Mouse (Mus musculus) kidney, embryonic 14.5 days (tissue): ENCODE data around the gene Kif1b. TPM values are rescaled to one million over a fixed set of nuclear protein-coding genes. Genes with fewer than 3 reads are reported as not detected.
"Not testable (repeated sequence)": the region's sequence is repeated elsewhere in the genome, so short reads cannot be mapped to it uniquely, and the experiment has no call there.

Experiments used
- ATAC-seq: fragments of 200-750 bp; cut with Nextera tagmentation; 2 replicates; pipeline ENCODE4 v1.8.0; 2017; ENCODE audit warnings: moderate number of reproducible peaks, mild to moderate bottlenecking, moderate TSS enrichment, moderate library complexity; ENCODE audit not compliant: low FRiP score, low TSS enrichment
- H3K27ac ChIP-seq: fragments of 300-500 bp; sonication (generic); 2 replicates; pipeline ENCODE4 v1.5.1; 2014; ENCODE audit warnings: low read depth, mild to moderate bottlenecking, low read length, moderate library complexity, mixed read lengths
- H3K27me3 ChIP-seq: fragments of 300-500 bp; sonication (generic); 2 replicates; pipeline ENCODE4 v1.6.1; 2014; ENCODE audit warnings: mild to moderate bottlenecking, low read length; ENCODE audit not compliant: control insufficient read depth, insufficient read depth
- H3K36me3 ChIP-seq: fragments of 300-500 bp; sonication (generic); 2 replicates; pipeline ENCODE4 v1.6.1; 2014; ENCODE audit warnings: low read length, mixed read lengths; ENCODE audit not compliant: control insufficient read depth, insufficient read depth
- H3K4me1 ChIP-seq: fragments of 300-500 bp; sonication (generic); 2 replicates; pipeline ENCODE4 v1.6.1; 2014; ENCODE audit warnings: low read length, mixed read lengths; ENCODE audit not compliant: control insufficient read depth, insufficient read depth
- H3K4me2 ChIP-seq: fragments of 300-500 bp; sonication (generic); replicated peaks from 2 replicates; pipeline ENCODE4 v1.6.1; 2014; ENCODE audit warnings: low read depth, mild to moderate bottlenecking, low read length
- H3K4me3 ChIP-seq: fragments of 300-500 bp; sonication (generic); 2 replicates; pipeline ENCODE4 v1.5.1; 2014; ENCODE audit warnings: mild to moderate bottlenecking, low read length
- H3K9ac ChIP-seq: fragments of 300-500 bp; sonication (generic); 2 replicates; pipeline ENCODE4 v1.6.1; 2014; ENCODE audit warnings: low read depth, mild to moderate bottlenecking, low read length, moderate library complexity
- H3K9me3 ChIP-seq: fragments of 300-500 bp; sonication (generic); 2 replicates; pipeline ENCODE4 v1.6.1; 2016; ENCODE audit warnings: low read length; ENCODE audit not compliant: control insufficient read depth
- WGBS: fragments of 180-500 bp; shearing (Covaris S2); extraction: QIAGEN DNeasy Blood & Tissue Kit; methylation state at CpG from one replicate; pipeline ENCODE4 v1.1.7; 2014; 5-methylcytosine and 5-hydroxymethylcytosine counted together
- polyA plus RNA-seq: library from polyadenylated mRNA; unstranded; fragments of >200 nt; fragmentation: Nextera tagmentation; extraction: Ambion mirVana; gene quantifications from 2 replicates; pipeline ENCODE4 v1.2.1, GENCODE M21; 2014

The Kif1b gene
- polyA plus RNA-seq, 1 experiment from 2014 or later = 35.7 TPM

DNA sequence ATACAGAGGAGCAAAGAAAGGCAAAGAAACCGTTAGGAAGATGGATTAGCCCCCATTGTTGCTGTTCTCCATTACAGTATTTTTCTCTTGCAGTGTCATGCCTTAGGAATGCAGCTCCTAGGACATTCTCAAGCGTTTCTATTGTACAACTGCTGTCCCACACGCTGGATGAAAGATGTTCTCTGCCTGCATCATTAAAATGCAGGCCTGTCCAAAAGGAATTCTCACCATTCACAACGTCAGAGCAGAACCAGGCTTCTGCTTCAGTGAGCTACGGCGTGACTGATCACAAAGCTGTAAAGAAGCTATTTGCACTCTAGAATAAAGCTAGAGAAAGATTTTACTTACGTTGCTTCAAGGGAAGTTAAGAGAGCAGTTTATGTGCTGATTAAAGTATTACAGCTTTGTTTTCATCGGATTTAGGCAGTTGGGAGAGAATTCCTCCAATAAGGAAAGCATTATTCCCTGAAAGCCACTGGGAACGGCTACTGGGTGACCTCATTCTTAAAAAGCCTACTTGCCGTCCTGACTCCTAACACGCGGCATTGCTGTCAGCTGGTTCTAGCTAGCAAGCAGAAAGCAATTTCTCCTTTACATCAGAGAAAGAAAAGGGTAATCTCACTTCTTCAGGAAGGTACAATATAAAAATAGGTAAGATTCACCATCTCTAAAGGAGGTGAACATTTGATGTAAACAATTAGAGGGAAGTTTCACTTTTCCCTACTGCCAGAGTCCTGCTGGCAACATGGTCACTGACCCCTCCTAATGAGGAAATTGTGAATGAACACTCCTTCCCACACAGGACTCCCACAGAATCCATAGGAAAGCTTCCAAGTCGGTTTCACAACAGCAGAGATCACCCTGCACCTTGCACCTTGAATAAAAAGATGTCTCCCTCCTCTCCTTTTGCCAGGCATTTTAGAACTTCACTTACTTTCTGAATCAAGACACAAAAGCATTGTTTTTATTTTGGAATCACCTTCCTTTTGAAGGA, 51.9 kb downstream of the Kif1b start:
- H3K27ac ChIP-seq = peak overlapping the region; percentile 17; the same call in 1 of the 2 replicates
- peaks cover 34% of the 10 kb centered on the region for H3K36me3 ChIP-seq
- 49% methylated on average over 13 of the region's 13 CpGs for WGBS
- H3K4me1 ChIP-seq = no peaks in the 10 kb centered on the region
- no peak overlapping the region for H3K4me3 ChIP-seq
- ATAC-seq = no peak
- H3K9ac ChIP-seq = no peak overlapping the region
- H3K27me3 ChIP-seq = no peaks in the 10 kb centered on the region
- no peaks in the 10 kb centered on the region for H3K9me3 ChIP-seq
- no peak overlapping the region for H3K4me2 ChIP-seq

DNA sequence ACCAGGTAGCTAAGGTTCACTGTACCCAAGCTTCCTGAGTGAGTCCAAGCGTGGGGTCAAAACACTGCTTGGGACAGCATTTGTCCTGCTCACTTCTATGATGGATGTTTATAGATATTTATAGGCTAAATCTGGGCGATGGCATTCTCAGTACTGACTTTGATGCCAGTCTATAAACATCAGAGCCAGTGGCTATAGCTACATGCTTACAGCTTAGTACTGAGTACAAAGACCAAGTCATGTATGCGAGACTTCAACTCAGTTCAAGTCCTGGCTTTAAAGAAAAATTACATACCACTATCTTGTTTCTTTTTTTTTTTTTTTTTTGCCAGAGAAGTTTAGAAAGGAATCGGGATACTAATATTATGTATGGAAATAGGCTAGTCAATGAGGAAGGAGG, 52.7 kb downstream of the Kif1b start:
- no peaks in the 10 kb centered on the region for H3K27me3 ChIP-seq
- no peak overlapping the region for H3K4me2 ChIP-seq
- no peaks in the 10 kb centered on the region for H3K9me3 ChIP-seq
- H3K27ac ChIP-seq = no peak overlapping the region
- H3K36me3 ChIP-seq = peaks cover 34% of the 10 kb centered on the region
- H3K4me3 ChIP-seq = no peak overlapping the region
- H3K9ac ChIP-seq = no peak overlapping the region
- no peak for ATAC-seq
- H3K4me1 ChIP-seq = no peaks in the 10 kb centered on the region
- 87% methylated on average over 4 of the region's 4 CpGs for WGBS

DNA sequence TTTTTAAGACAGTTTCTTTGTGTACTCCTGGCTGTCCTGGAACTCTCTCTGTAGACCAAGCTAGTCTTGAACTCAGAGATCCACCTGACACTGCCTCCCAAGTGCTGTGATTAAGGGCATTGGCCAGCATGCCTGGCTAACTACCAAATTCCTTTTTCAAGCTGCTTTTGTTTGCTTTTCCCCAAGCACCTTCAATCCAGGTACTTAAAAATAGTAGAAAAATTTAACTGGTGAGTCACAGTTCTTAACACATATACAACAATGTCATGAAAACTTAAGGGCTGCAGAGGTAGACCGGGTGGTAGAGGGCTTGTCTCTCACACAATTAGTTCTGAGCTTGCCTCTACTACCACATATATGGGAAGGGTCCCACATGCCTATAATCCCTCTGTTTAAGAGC, 58.2 kb downstream of the Kif1b start:
- H3K9me3 ChIP-seq = no peaks in the 10 kb centered on the region
- no peak overlapping the region for H3K4me2 ChIP-seq
- no peak overlapping the region for H3K9ac ChIP-seq
- no peak for ATAC-seq
- no peak overlapping the region for H3K4me3 ChIP-seq
- H3K27me3 ChIP-seq = no peaks in the 10 kb centered on the region
- H3K36me3 ChIP-seq = peaks cover 41% of the 10 kb centered on the region; the same call in 1 of the 2 replicates
- 97% methylated on average over 1 of the region's 1 CpGs for WGBS
- H3K27ac ChIP-seq = no peak overlapping the region
- H3K4me1 ChIP-seq = no peaks in the 10 kb centered on the region

DNA sequence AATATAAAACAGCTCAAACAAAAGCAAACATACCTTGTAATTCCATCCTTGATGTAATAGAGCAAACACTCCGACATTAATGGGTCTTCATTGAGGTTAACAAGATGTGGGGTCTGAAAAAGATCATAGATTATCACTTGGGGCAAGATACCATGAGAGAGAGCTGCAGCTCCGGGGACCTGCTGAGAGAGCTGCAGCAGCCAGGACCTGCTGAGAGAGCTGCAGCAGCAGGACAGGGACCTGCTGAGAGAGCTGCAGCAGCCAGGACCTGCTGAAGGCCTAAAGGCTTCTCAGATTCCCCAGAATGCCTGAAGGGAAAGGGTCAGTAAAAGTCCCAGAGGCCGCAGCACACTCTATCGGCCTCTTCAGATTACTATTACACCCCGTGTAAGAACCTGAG, 59.7 kb downstream of the Kif1b start:
- no peak for ATAC-seq
- WGBS = 77% methylated on average over 5 of the region's 5 CpGs
- no peak overlapping the region for H3K4me3 ChIP-seq
- H3K27ac ChIP-seq = no peak overlapping the region
- H3K9ac ChIP-seq = no peak overlapping the region; the same call in 1 of the 2 replicates
- H3K9me3 ChIP-seq = no peaks in the 10 kb centered on the region
- no peaks in the 10 kb centered on the region for H3K27me3 ChIP-seq
- H3K4me2 ChIP-seq = no peak overlapping the region
- H3K36me3 ChIP-seq = peaks cover 44% of the 10 kb centered on the region; the same call in 1 of the 2 replicates
- H3K4me1 ChIP-seq = no peaks in the 10 kb centered on the region

DNA sequence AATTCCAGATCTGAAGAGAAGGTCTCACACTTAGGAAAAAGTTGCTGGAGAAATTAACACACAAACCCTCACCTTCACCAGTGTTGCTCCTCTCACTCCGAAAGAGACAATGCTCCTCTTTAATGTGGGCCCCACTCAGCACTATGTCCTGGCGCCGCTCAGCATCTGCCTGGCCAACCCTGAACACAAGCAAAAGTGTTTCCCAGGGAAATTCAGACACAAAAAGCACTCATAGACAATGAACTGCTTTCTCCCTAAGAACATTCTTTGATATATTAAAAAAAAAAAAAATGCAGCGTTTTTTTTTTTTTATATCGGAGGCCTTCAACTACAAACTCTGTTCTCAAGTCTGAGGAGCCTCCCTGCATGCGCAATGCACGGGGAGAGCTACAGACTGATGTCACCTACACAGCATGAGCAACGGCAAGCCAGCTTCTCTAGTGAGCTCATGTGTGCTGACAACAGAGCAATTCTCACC, 60.3 kb downstream of the Kif1b start:
- Histone ChIP-seq H3K4me2 (no peak overlapping the region), H3K27ac (no peak overlapping the region), H3K36me3 (peaks cover 48% of the 10 kb centered on the region; the same call in 1 of the 2 replicates), H3K4me3 (no peak overlapping the region), H3K9me3 (no peaks in the 10 kb centered on the region), H3K9ac (no peak overlapping the region), H3K27me3 (no peaks in the 10 kb centered on the region), H3K4me1 (no peaks in the 10 kb centered on the region)
- 84% methylated on average over 8 of the region's 8 CpGs for WGBS
- ATAC-seq = no peak

DNA sequence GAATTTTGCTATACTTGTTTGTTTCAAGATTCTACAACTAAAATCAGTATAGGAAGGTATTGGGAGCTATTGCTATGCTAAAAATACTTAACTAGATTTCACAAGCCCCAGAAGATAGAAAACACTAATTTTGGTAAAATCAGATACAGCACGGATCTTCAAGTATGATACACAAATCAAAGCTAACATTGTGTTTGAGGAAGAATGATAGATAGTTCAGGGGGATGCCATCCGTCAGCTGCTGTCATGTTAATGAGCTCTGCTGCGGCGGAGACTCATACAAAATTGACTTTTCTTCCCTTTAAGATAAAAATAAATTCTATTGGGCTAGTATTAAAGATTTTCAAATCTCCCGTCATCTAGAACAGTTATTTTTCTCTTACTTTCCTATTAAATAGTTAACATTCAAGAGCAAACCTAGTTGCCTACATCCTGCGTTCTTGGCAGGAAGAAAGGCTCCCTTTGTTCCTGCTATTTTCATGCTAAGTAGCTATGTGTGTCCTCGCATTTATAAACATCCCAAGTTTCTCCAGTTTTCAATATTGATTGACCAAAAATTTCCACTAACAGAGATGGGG, 60.8 kb downstream of the Kif1b start:
- peaks cover 48% of the 10 kb centered on the region; the same call in 1 of the 2 replicates for H3K36me3 ChIP-seq

DNA sequence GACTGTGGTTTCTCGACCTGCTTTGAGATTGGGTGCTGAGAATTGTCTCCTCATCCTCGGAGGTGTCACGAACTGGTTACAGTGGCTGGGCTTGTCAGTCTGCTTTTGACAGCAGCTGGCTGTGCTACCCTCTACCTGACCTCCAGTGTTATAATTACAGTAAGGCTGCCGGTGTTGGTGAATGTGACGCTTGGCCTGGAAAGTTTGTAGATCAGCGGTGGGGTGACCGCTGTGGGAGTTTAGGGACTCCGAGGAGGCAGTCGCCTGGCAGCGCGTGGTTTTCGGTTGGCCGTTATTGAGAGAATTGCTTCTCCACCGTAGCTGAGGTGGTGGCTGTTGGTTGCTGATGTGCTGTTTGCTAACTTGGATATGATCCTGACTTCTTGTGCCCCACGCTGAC, 70.5 kb downstream of the Kif1b start:
- Histone ChIP-seq H3K36me3 (peaks cover 28% of the 10 kb centered on the region; the same call in 1 of the 2 replicates), H3K27me3 (no peaks in the 10 kb centered on the region), H3K4me2 (no peak overlapping the region), H3K4me3 (no peak overlapping the region), H3K9me3 (no peaks in the 10 kb centered on the region), H3K27ac (no peak overlapping the region), H3K4me1 (peaks cover 11% of the 10 kb centered on the region), H3K9ac (no peak overlapping the region)
- ATAC-seq = no peak
- 92% methylated on average over 15 of the region's 15 CpGs for WGBS

More for the DNA sequence above, 60.8 kb downstream of the Kif1b start:
- H3K27ac ChIP-seq = no peak overlapping the region
- no peak overlapping the region for H3K4me2 ChIP-seq
- WGBS = 86% methylated on average over 7 of the region's 7 CpGs
- ATAC-seq = no peak
- no peak overlapping the region for H3K4me3 ChIP-seq
- no peaks in the 10 kb centered on the region for H3K27me3 ChIP-seq
- no peaks in the 10 kb centered on the region for H3K9me3 ChIP-seq
- no peak overlapping the region for H3K9ac ChIP-seq
- no peaks in the 10 kb centered on the region for H3K4me1 ChIP-seq

DNA sequence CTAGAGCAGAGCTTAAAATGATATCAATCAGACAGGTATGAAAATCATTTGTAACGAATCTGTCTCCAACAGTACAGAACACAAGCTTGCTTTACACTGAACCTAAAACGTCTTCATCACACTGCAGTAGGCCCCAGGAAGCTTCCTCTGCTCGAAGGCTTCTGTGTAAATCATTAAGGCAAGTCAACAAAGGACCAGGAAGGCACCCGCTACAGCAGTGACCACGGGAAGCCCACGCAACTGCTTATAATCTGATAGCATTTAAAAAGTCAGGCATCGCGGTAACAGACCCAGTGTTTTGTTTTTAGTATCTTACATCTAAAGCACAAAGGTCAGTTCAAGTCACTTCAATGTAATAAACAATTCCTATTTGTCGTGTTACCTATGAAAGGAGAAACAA, 73.6 kb downstream of the Kif1b start:
- Histone ChIP-seq H3K9me3 (no peaks in the 10 kb centered on the region), H3K27ac (peak overlapping the region; percentile 15; the same call in 1 of the 2 replicates), H3K9ac (no peak overlapping the region; the same call in 1 of the 2 replicates), H3K4me3 (no peak overlapping the region), H3K4me1 (peaks cover 11% of the 10 kb centered on the region), H3K27me3 (no peaks in the 10 kb centered on the region), H3K36me3 (peaks cover 27% of the 10 kb centered on the region; the same call in 1 of the 2 replicates), H3K4me2 (no peak overlapping the region)
- WGBS = 6% methylated on average over 9 of the region's 9 CpGs
- ATAC-seq = peak; percentile 57; the same call in 1 of the 2 replicates

DNA sequence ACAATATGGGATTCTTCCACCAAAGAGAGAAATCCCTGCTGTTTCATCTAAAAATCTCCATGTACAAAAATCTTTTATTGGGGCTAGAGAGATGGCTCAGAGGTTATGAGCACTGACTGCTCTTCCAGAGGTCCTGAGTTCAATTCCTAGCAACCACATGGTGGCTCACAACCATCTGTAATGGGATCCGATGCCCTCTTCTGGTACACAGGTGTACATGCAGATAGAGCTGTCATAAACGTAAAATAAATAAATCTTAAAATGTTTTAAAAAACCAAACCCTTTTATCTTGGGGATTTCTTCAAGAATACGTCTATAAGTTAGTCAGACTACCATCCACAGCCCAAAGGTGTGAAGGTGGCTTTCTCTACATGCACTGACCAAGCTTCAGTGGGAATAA, 78.8 kb downstream of the Kif1b start:
- not testable (repeated sequence) for H3K27ac ChIP-seq, ATAC-seq, H3K4me1 ChIP-seq, H3K9me3 ChIP-seq, H3K4me2 ChIP-seq, H3K9ac ChIP-seq, H3K27me3 ChIP-seq, H3K36me3 ChIP-seq, H3K4me3 ChIP-seq
- 89% methylated on average over 3 of the region's 3 CpGs for WGBS
